Mouse (Mus musculus) layer of hippocampus, adult 2 months (tissue): ENCODE results near the gene Sparc. TPM values are rescaled to one million over a fixed set of nuclear protein-coding genes. Genes with fewer than 3 reads are reported as not detected.
"Not testable (repeated sequence)": the region's sequence is repeated elsewhere in the genome, so short reads cannot be mapped to it uniquely, and the experiment has no call there.

ENCODE experiments used
- DNase-seq, 2 experiments: peaks; one replicate each; pipeline ENCODE4 v3.0.0; 2022; ENCODE audit warnings: low spot score in 2 of 2
- H3K27ac ChIP-seq: fragments of 200-600 bp; 2 replicates; pipeline ENCODE4 v1.8.1; 2022
- H3K4me3 ChIP-seq: fragments of 200-600 bp; 2 replicates; pipeline ENCODE4 v1.8.1; 2022; ENCODE audit warnings: mild to moderate bottlenecking
- CTCF ChIP-seq: fragments of 200-600 bp; conservative IDR thresholded peaks from 2 replicates; pipeline ENCODE4 v1.8.1; 2022; ENCODE audit warnings: antibody characterized with exemption, mild to moderate bottlenecking, moderate library complexity
- total RNA-seq, 2 experiments: library from RNA; stranded (reverse); gene quantifications; 2 replicates each; pipeline ENCODE4 v1.2.3; 2021

The Sparc gene
- total RNA-seq, 2 experiments from 2014 or later, result 274 to 288 TPM

- no peak for TF ChIP-seq CTCF
- no peak overlapping the region for H3K27ac ChIP-seq
- no peak for DNase-seq
- no peak overlapping the region for H3K4me3 ChIP-seq
These were observed 5.4 kb upstream of the Sparc start for GRCm38 (mm10) chr11:55428186-55429012.

GRCm38 (mm10) chr11:55424746-55425360 lies 1.9 kb upstream of the Sparc start:
- H3K4me3 ChIP-seq, result no peak overlapping the region
- TF ChIP-seq CTCF, result no peak
- no peak for DNase-seq
- H3K27ac ChIP-seq, result no peak overlapping the region

GRCm38 (mm10) chr11:55423756-55424155 lies 773 bp upstream of the Sparc start:
- peak overlapping the region; percentile 15; the same call in 1 of the 2 replicates for H3K27ac ChIP-seq
- H3K4me3 ChIP-seq, result no peak overlapping the region
- TF ChIP-seq CTCF, result no peak
- no peak for DNase-seq

GRCm38 (mm10) chr11:55419678-55420307 lies 3.2 kb downstream of the Sparc start:
- peak overlapping the region; percentile 56 for H3K4me3 ChIP-seq
- peak overlapping the region; percentile 90 for H3K27ac ChIP-seq
- TF ChIP-seq CTCF, result no peak
- no peak for DNase-seq

GRCm38 (mm10) chr11:55419296-55419677 lies 3.7 kb downstream of the Sparc start:
- peak overlapping the region; percentile 56 for H3K4me3 ChIP-seq
- no peak for TF ChIP-seq CTCF
- DNase-seq, result peak; percentile 39 to 48
- H3K27ac ChIP-seq, result peak overlapping the region; percentile 90

GRCm38 (mm10) chr11:55418704-55419061 lies 4.3 kb downstream of the Sparc start:
- Histone ChIP-seq H3K4me3 (peak overlapping the region; percentile 56), H3K27ac (peak overlapping the region; percentile 90)
- no peak for DNase-seq
- TF ChIP-seq CTCF, result no peak

GRCm38 (mm10) chr11:55417898-55418703 lies 4.9 kb downstream of the Sparc start:
- peak overlapping the region; percentile 90 for H3K27ac ChIP-seq
- TF ChIP-seq CTCF, result no peak
- no peak for DNase-seq
- peak overlapping the region; percentile 56 for H3K4me3 ChIP-seq

GRCm38 (mm10) chr11:55416609-55417265 lies 6.2 kb downstream of the Sparc start:
- peak overlapping the region; percentile 3; the same call in 1 of the 2 replicates for H3K27ac ChIP-seq
- no peak overlapping the region; the same call in 1 of the 2 replicates for H3K4me3 ChIP-seq
- no peak for TF ChIP-seq CTCF
- no peak for DNase-seq

GRCm38 (mm10) chr11:55415731-55416130 lies 7.3 kb downstream of the Sparc start:
- H3K27ac ChIP-seq, result not testable (repeated sequence)

GRCm38 (mm10) chr11:55415036-55415704 lies 7.8 kb downstream of the Sparc start:
- no peak for TF ChIP-seq CTCF
- peak overlapping the region; percentile 53; the same call in 1 of the 2 replicates for H3K27ac ChIP-seq

More at GRCm38 (mm10) chr11:55415731-55416130, 7.3 kb downstream of the Sparc start:
- DNase-seq, H3K4me3 ChIP-seq: not testable (repeated sequence)

GRCm38 (mm10) chr11:55414314-55414713 lies 8.7 kb downstream of the Sparc start:
- peak overlapping the region; percentile 53; the same call in 1 of the 2 replicates for H3K27ac ChIP-seq
- no peak for DNase-seq
- no peak for TF ChIP-seq CTCF

More at GRCm38 (mm10) chr11:55415036-55415704, 7.8 kb downstream of the Sparc start:
- DNase-seq, result no peak
- H3K4me3 ChIP-seq, result peak overlapping the region; percentile 2; the same call in 1 of the 2 replicates

More at GRCm38 (mm10) chr11:55414314-55414713, 8.7 kb downstream of the Sparc start:
- no peak overlapping the region for H3K4me3 ChIP-seq
